Mouse (Mus musculus) adipocyte (in vitro differentiated cells): Measurements from ENCODE around the gene Sf3b6.
"Not testable (repeated sequence)": the region's sequence is repeated elsewhere in the genome, so short reads cannot be mapped to it uniquely, and the experiment has no call there.

Source experiments
- DNase-seq: peaks from one replicate; pipeline ENCODE4 v3.0.0-alpha.2; 2016; ENCODE audit warnings: low spot score

The Sf3b6 gene

GRCm38 (mm10) chr12:4817361-4818101, at the start of gene Sf3b6:
Sf3b6 (plus strand) TSS chr12:4817544.
- DNase-seq: peak; percentile 99

- DNase-seq: peak; percentile 81
These were observed 48.6 kb upstream of the Sf3b6 start, which contains the start of the genes Pfn4 and Fam228b for GRCm38 (mm10) chr12:4768492-4769332. Pfn4 (plus strand) TSS chr12:4769022. Fam228b (minus strand) TSS chr12:4769267.

- DNase-seq: no peak
These were observed 48.0 kb upstream of the Sf3b6 start for GRCm38 (mm10) chr12:4769333-4769723.

- DNase-seq: no peak
These were observed 42.3 kb upstream of the Sf3b6 start for GRCm38 (mm10) chr12:4774895-4775587.

DNA sequence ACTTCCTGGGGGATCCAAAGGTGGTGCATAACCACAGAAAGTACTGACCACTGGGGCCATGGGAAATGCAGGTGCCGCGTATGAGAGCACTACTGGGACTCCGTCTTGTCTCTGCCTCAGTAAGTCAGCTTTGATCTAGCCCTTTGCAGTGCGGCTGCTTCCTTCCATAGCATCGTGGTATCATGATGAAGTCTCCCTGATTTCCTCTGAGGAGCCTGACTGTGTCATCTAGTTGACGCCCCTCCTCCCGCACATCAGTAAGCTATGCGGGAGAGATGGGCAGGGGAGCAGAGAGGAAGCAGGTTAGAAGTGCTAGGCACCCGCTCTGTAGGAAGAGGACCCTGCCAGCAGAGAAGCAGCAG, 41.8 kb upstream of the Sf3b6 start:
- no peak for DNase-seq

GRCm38 (mm10) chr12:4777734-4778133, 39.6 kb upstream of the Sf3b6 start:
- no peak for DNase-seq

DNA sequence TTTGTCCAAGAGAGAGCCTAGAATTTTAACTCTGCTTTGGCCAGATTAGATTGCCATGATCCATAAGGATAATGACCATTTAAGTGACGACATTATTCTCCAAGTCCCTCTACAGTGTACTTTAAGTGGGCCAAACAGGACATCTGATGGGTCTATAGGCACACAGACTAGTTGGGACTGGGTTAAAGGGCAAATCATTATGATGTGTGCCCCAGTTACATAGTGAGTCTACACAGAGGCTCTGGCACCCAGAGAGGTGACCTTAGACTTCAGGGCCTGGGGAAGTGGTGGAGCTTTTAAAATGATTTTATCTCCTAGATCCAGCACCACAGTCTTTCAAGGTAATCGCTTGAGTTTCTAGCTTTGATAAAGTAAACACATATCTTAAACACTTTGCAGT, 37.1 kb upstream of the Sf3b6 start:
- DNase-seq: no peak

GRCm38 (mm10) chr12:4781270-4781669, 36.1 kb upstream of the Sf3b6 start:
- no peak for DNase-seq

DNA sequence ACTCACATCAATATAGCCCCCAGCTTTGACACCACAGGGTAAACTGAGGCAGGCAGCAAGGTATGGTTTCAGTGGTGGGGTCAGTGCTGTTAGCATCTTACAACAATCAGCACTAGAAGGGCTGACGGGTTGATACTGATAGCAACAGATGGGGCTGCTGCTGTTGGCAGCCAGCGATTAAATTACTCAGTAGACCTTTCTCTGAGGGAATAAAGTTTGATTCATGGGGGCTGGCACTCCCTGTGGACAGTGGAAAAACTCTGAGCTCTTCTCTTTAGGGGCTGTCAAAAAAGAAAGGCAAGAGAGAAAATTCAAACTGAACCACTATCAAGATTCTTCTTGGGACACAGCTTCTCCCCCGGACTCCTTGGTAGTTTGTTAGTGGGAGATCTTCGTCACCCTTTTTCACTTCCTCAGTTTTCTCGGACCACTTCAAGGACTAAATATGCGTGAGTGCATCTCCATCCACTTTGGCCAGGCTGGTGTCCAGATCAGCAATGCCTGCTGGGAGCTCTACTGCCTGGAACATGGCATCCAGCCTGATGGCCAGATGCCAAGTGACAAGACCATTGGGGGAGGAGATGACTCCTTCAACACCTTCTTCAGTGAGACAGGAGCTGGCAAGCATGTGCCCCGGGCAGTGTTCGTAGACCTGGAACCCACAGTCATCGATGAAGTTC, 35.5 kb upstream of the Sf3b6 start:
- DNase-seq: not testable (repeated sequence)

GRCm38 (mm10) chr12:4783598-4783997, 33.7 kb upstream of the Sf3b6 start:
- DNase-seq: no peak

- no peak for DNase-seq
These were observed 32.9 kb upstream of the Sf3b6 start for GRCm38 (mm10) chr12:4784466-4784865.

DNA sequence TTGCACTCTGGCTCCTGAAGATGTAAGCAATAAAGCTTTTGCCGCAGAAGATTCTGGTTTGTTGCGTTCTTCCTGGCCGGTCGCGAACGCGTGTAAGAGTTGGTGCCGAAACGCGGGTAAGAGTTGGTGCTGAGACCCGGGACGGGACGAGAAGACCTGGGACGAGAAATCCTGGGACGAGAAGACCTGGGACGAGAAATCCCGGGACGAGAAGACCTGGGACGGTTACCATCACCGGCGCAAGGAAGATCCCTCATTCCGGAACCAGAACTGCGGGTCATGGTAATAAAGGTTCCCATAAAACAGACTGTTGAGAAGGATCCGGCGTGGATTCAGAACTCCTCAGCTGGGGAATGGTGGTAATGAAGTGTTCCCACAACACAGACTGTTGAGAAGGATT, 29.2 kb upstream of the Sf3b6 start:
- not testable (repeated sequence) for DNase-seq

GRCm38 (mm10) chr12:4793718-4794117, 23.6 kb upstream of the Sf3b6 start:
- DNase-seq: no peak

DNA sequence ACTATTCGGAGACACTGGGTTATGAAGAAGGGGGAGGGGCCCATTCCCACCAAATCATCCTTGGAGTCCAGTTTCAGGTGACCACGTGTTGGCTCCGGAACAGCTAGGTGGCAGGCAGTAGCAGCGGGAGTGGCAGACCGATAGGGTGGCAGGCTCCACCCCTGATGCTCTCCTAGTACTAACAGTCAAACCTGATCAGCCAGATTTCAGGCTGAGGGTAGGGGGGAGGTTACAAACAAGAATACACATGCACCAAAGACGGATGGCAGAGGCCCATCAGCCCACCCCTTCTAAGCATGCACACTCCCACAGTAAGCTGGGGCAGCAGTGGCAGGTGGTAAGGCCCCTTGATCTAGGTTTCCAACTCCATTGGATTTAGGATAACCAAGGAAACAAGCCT, 19.9 kb upstream of the Sf3b6 start:
- not testable (repeated sequence) for DNase-seq

GRCm38 (mm10) chr12:4811036-4811435, 6.3 kb upstream of the Sf3b6 start:
- DNase-seq: no peak

- DNase-seq: no peak
These were observed 5.6 kb upstream of the Sf3b6 start for GRCm38 (mm10) chr12:4811705-4812104.

- peak; percentile 44 for DNase-seq
These were observed 3.7 kb upstream of the Sf3b6 start for GRCm38 (mm10) chr12:4813636-4814035.

- DNase-seq: no peak
These were observed 524 bp upstream of the Sf3b6 start for GRCm38 (mm10) chr12:4816680-4817360.

- DNase-seq: no peak
These were observed 9.9 kb downstream of the Sf3b6 start for GRCm38 (mm10) chr12:4827256-4827655.

DNA sequence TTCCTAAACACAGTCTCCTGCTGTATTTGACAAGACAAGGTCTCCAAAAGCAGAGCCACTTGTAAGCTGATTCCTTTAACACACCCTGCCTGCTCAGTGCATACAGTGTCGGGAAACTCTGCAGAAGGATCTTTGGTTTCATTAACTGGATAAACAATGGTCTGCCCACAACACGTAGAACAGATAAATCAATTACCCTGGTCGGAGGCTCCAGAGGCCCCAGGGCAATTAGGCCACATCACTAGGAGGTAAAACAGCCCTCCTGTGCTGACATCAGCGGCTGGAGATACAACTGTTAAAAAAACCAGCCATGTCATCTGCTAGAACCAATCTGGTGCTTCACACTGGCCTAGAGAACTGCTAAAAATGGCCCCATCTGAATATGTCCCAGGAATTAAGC, 19.6 kb downstream of the Sf3b6 start:
- DNase-seq: no peak

- DNase-seq: no peak
These were observed 22.7 kb downstream of the Sf3b6 start for GRCm38 (mm10) chr12:4840010-4840409.
